ENCODE assay signal across 18 mouse cellular contexts in genomic region chr5:81124483-81124882, GRCm38 (mm10).
"Had no signal": no experiment of that assay in that cellular context is flagged by ENCODE, and none has a peak within 500 bp of the region (broad histone marks: within the 10 kb centered on the region; RNA-seq: fewer than 3 reads in every experiment).

No protein-coding gene starts in this region.

- H3K4me3 ChIP-seq: layer of hippocampus, adult 2 months; limb, embryonic 13.5 days; liver, embryonic 13.5 days; midbrain, embryonic 12.5 days; midbrain, embryonic 15.5 days had no signal

- ATAC-seq: intestine, embryonic 16.5 days; midbrain, embryonic 15.5 days had no signal

- H3K4me1 ChIP-seq: limb, embryonic 13.5 days; liver, embryonic 13.5 days; midbrain, embryonic 15.5 days had no signal

- H3K27me3 ChIP-seq: limb, embryonic 13.5 days; liver, embryonic 13.5 days; midbrain, embryonic 12.5 days; midbrain, embryonic 15.5 days had no signal

- H3K36me3 ChIP-seq: limb, embryonic 13.5 days; liver, embryonic 13.5 days; midbrain, embryonic 12.5 days; midbrain, embryonic 15.5 days had no signal

- H3K4me2 ChIP-seq: limb, embryonic 13.5 days; liver, embryonic 13.5 days; midbrain, embryonic 12.5 days; midbrain, embryonic 15.5 days had no signal

- H3K27ac ChIP-seq: kidney, postnatal 0 days; layer of hippocampus, adult 2 months; limb, embryonic 13.5 days; liver, embryonic 13.5 days; midbrain, embryonic 12.5 days; midbrain, embryonic 15.5 days had no signal

- H3K9ac ChIP-seq: limb, embryonic 13.5 days; liver, embryonic 13.5 days; midbrain, embryonic 12.5 days; midbrain, embryonic 15.5 days had no signal

- H3K9me3 ChIP-seq: limb, embryonic 13.5 days; liver, embryonic 13.5 days; midbrain, embryonic 12.5 days; midbrain, embryonic 15.5 days had no signal

- DNase-seq: kidney, adult 18-20 months; kidney, adult 9 months; kidney, postnatal 25 days; layer of hippocampus, adult 9-11 months; left cerebral cortex, postnatal 4 days; liver; liver, embryonic 13.5 days; lung, adult 2 months; lung, postnatal 14 days; lung, postnatal 4 days; thymus, adult 2 months; thymus, postnatal 25 days had no signal
